Mouse (Mus musculus) left cerebral cortex, postnatal 25 days (tissue): ENCODE measurements at regions not wholly inside any gene's neighbourhood (a gene's known extent, or its start where the extent isn't known, plus 50 kb on each side); places are given as distances from the start of the nearest gene placed in this dataset.
A peak's percentile ranks its signal among the peaks of the same experiment; 100 is the strongest.

Experiments
- DNase-seq, 2 experiments: peaks; one replicate each; pipeline ENCODE4 v3.0.0; 2022; ENCODE audit warnings: low spot score in 2 of 2, mixed read lengths in 1 of 2
- intact Hi-C: fragments of 180-260 bp; cut with DNase I; formaldehyde crosslinking; loops from one replicate; pipeline ENCODE4 v1.15.1; 2025

DNA sequence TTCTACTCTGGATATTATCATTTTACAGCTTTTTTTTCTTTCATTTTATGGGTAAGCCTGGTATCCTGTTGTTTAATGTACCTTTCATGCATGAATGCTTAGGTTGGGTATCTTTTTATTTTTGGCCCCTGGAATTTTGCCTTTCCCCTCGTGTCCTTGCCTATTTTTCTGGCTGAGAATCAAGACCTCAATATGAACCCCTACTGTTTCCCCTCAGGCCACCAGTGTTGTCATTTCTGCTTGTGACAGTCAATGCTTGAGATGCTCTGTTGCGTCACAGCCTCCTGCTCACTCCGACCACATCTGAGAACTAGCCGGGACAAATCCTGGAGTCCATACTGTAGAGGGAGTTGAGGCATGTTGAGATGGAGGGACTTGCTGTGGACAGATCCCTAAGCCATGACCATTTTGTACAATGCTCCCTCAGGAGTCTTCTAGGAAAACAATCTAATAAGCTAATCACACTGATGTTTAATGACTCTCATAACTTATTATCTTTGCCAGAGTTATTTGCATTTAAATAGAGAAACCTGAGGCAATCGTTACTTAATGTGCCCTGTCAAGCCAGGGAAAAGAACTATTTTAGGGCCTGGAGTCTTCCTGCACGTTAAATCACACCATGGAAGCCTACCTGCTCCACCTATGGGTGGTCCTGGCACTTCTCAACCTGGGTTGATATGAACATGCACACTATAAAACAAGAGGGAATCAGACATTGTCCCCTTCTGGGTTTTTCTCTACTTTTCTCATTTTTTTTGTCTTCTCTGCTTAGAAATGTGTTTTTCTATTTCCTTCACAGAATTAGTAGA lies 363.9 kb downstream of the Phkb start:
- intact Hi-C loops = loop anchor here (10.0 kb wide), 2 partner anchors 270 to 500 kb away; partner anchors contain the start of gene Neto2
- DNase-seq = no peak

GRCm38 (mm10) chr8:86203107-86203506 lies 362.3 kb downstream of the Phkb start:
- intact Hi-C loops = loop anchor here (10.0 kb wide), 2 partner anchors 272 to 498 kb away; partner anchors contain the start of gene Neto2
- no peak for DNase-seq

DNA sequence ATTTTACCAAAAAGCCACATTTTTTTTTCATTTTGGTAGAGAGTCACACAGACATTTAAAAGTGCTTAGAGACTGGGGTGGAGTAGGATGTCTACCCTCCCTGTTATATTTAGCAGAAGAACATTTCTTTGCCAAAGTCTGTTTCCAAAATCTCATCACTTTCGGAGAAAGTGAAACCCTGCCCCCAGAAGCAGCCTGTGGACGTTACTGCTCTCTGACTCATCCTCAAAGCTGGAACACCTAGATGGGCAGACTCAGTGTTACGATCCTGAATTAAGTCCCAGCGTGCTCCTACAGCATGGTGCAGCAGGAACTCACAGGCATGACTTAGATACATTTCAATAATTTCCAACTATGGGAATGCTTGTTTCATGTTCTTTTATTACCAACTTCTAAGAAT lies 361.1 kb downstream of the Phkb start:
- intact Hi-C loops = loop anchor here (10.0 kb wide), 2 partner anchors 273 to 497 kb away; partner anchors contain the start of gene Neto2
- peak; percentile 47 to 93 for DNase-seq

DNA sequence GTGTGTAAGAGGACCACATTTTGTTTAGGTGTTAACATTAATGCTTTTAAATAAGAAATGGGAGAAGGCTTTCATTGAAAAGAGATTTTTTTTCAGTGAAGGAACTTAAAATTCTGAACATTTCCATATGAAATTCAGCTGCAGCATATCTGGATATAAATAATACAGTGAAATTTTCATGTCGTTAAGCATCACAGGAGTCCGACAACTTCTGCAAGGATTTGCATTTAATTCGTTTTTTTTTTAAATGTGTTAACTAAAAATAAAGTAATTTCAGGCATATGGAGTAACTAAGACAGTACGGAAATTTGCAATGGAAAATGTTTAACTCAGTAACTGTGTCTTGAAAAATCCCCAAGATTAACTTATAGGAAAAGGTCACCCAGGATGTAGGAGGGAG lies 351.5 kb downstream of the Phkb start:
- intact Hi-C loops = loop anchor here (5.0 kb wide), 1 partner anchor 165 kb away; no protein-coding TSS in a partner anchor
- DNase-seq = peak in 1 of 2 experiments; percentile 58

GRCm38 (mm10) chr8:86184671-86185070 lies 343.9 kb downstream of the Phkb start:
- peak in 1 of 2 experiments; percentile 87 for DNase-seq
- intact Hi-C loops = loop anchor here (2.0 kb wide), 1 partner anchor 26 kb away; no protein-coding TSS in a partner anchor

GRCm38 (mm10) chr8:86180793-86181192 lies 340.0 kb downstream of the Phkb start:
- intact Hi-C loops = loop anchor here (1.0 kb wide), 1 partner anchor 8 kb away; no protein-coding TSS in a partner anchor
- peak in 1 of 2 experiments; percentile 57 for DNase-seq

DNA sequence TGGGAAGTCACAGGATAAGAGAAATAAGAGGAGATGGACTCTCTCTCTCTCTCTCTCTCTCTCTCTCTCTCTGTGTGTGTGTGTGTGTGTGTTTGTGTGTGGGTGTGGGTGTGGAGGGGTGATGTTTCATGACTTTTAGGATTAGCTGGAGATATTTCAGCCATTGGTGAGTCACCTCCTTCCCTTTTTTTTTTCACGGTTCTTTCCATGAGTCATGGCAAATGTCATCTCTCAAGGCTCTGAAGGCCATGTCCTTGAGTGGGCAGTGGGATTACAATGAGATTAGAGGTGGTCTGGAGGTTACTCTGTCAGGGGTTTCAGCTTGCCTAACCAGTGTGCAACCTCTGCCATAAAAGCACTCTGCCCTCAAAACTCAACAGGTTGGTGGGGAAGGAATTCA lies 329.3 kb downstream of the Phkb start:
- intact Hi-C loops = no loop called here
- DNase-seq = no peak

- intact Hi-C loops = no loop called here
- DNase-seq = peak in 1 of 2 experiments; percentile 43
Measured at GRCm38 (mm10) chr8:86164818-86165217, 324.1 kb downstream of the Phkb start.

DNA sequence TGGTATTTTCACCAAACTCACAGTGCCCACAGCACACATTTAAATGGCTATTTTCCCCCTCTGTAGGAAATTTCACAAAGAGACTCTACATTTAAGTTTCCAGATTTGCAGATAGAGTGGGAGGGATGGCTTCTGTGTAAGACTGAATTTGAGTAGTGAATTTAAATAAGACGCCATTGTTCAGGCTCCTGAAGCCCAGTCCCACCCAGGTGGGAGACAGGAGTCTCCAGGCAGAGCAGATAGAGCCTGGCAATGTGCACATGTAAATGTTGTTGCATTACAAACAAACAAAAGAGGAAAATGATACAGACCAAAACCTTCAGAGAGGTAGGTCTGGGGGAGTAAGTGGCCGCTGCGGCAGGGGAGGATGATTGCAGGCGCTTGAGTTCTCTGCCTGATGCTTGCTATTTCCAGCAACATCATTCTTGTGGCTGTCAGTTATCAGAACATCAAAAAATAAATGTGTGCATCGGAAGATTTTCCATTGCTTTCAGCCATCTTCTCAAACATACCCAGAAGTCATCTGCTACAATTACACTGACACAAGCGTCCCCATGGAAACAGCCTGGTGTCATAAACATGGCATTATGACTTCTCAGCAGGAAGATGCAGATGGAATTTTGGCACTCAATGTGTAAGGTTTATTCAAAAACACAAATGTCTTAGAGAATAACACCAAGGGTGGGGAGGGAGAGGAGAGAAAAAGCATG lies 318.5 kb downstream of the Phkb start:
- peak; percentile 62 to 85 for DNase-seq
- intact Hi-C loops = loop anchor here (2.0 to 10.0 kb wide), 3 partner anchors 26 to 316 kb away; no protein-coding TSS in a partner anchor

DNA sequence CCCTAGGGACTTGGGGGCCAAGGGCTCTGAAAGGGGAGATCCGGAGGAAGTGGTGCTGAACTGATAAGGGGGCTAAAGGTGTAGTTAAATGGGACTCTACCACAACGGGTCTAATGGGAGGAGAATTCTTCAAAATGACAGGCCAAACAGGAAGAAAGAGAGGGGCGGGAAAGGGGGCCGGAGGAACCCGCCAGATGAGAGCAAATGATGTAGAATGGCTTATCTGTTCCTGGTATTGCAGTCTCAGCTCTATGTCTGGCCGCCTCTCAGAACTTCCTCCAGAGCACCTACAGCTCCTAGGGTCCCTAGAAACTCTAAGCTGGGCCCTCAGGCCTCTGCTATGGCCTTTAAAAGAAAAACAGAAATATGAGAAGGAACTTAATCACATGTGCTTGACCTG lies 306.8 kb downstream of the Phkb start:
- DNase-seq = no peak
- intact Hi-C loops = loop anchor here (2.0 kb wide), 1 partner anchor 85 kb away; no protein-coding TSS in a partner anchor

DNA sequence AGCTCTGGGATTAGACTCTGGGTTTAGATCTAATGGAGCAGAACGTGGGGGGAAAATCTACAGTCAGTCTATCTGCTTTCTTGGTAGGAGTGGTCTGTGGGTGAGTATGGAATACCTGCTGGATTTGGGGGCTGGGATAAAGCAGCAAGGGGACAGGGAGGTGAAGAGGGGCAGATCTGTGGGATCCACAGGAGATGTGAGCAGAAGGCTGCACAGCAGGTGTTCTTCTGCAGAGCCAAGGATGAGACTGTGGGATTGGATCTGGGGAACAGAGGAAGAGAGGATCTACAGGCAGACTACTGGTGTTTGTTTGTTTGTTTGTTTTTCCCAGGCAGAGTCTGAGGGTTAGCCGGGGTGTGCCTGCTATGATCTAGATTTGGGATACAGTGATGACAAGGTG lies 284.5 kb downstream of the Phkb start:
- intact Hi-C loops = no loop called here
- DNase-seq = no peak

DNA sequence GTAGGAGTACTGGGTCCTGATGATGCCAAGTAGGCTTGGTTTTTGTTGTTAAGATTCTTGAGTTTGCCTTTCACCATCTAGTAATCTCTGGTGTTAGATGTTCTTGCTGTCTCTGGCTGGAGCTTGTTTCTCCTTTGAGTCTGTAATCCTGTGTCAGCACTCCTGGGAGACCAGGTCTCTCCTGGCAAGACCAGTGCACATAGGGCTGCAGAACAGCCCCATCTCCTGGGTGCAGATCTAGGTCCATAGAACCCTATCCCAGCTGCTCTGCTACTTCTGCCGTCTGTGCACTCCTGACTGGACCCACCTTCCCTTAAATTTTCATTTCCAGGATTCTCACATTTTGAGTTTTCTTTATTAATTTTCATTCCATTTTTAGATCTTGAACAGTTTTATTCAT lies 283.9 kb downstream of the Phkb start:
- DNase-seq = no peak
- intact Hi-C loops = no loop called here
